Mouse (Mus musculus): ENCODE measurements around the gene Asap3.
A peak's percentile ranks its signal among the peaks of the same experiment; 100 is the strongest.

Gene Asap3

GRCm38 (mm10) chr4:136185375-136185774, 20.8 kb upstream of the Asap3 start:
- peak; percentile 62 to 75 for DNase-seq

GRCm38 (mm10) chr4:136186315-136186714, 19.9 kb upstream of the Asap3 start:
- DNase-seq: no peak

- DNase-seq: peak; percentile 59 to 76
Observed at GRCm38 (mm10) chr4:136186739-136187472, 19.3 kb upstream of the Asap3 start.

GRCm38 (mm10) chr4:136188973-136189737, 17.0 kb upstream of the Asap3 start:
- DNase-seq: no peak

- DNase-seq: no peak
Observed at GRCm38 (mm10) chr4:136189912-136190311, 16.3 kb upstream of the Asap3 start.

GRCm38 (mm10) chr4:136193571-136193970, 12.6 kb upstream of the Asap3 start:
- no peak for DNase-seq

- no peak for DNase-seq
Observed at GRCm38 (mm10) chr4:136195029-136195428, 11.1 kb upstream of the Asap3 start.

GRCm38 (mm10) chr4:136195629-136196028, 10.5 kb upstream of the Asap3 start:
- DNase-seq: no peak

GRCm38 (mm10) chr4:136196201-136196600, 10.0 kb upstream of the Asap3 start:
- no peak for DNase-seq

GRCm38 (mm10) chr4:136198846-136199245, 7.3 kb upstream of the Asap3 start:
- DNase-seq: no peak

- peak; percentile 46 to 64 for DNase-seq
Observed at GRCm38 (mm10) chr4:136199562-136200292, 6.4 kb upstream of the Asap3 start.

- peak; percentile 92 for DNase-seq
Observed at GRCm38 (mm10) chr4:136202509-136202908, 3.7 kb upstream of the Asap3 start.

GRCm38 (mm10) chr4:136204775-136205174, 1.4 kb upstream of the Asap3 start:
- no peak for DNase-seq

- no peak for DNase-seq
Observed at GRCm38 (mm10) chr4:136206943-136207342, 778 bp downstream of the Asap3 start.

- DNase-seq: no peak
Observed at GRCm38 (mm10) chr4:136210931-136211330, 4.8 kb downstream of the Asap3 start.

- DNase-seq: peak; percentile 67 to 78
Observed at GRCm38 (mm10) chr4:136213629-136214028, 7.5 kb downstream of the Asap3 start.

- no peak for DNase-seq
Observed at GRCm38 (mm10) chr4:136214828-136215227, 8.7 kb downstream of the Asap3 start.

- no peak for DNase-seq
Observed at GRCm38 (mm10) chr4:136215576-136215975, 9.4 kb downstream of the Asap3 start.

GRCm38 (mm10) chr4:136217063-136217462, 10.9 kb downstream of the Asap3 start:
- DNase-seq: no peak

- peak; percentile 79 to 86 for DNase-seq
Observed at GRCm38 (mm10) chr4:136218595-136219214, 12.5 kb downstream of the Asap3 start.

- peak in 1 of 2 experiments; percentile 58 for DNase-seq
Observed at GRCm38 (mm10) chr4:136220133-136220775, 14.1 kb downstream of the Asap3 start.

GRCm38 (mm10) chr4:136223549-136224239, 17.5 kb downstream of the Asap3 start:
- DNase-seq: no peak

Measured in kidney, postnatal 4 days (tissue).